Mouse (Mus musculus): ENCODE measurements around the gene Egfl7. TPM values are rescaled to one million over a fixed set of nuclear protein-coding genes. Genes with fewer than 3 reads are reported as not detected.
A peak's percentile ranks its signal among the peaks of the same experiment; 100 is the strongest.

Egfl7 gene
- total RNA-seq, 4 experiments from 2014 or later = 105 to 245 (median 172) TPM

DNA sequence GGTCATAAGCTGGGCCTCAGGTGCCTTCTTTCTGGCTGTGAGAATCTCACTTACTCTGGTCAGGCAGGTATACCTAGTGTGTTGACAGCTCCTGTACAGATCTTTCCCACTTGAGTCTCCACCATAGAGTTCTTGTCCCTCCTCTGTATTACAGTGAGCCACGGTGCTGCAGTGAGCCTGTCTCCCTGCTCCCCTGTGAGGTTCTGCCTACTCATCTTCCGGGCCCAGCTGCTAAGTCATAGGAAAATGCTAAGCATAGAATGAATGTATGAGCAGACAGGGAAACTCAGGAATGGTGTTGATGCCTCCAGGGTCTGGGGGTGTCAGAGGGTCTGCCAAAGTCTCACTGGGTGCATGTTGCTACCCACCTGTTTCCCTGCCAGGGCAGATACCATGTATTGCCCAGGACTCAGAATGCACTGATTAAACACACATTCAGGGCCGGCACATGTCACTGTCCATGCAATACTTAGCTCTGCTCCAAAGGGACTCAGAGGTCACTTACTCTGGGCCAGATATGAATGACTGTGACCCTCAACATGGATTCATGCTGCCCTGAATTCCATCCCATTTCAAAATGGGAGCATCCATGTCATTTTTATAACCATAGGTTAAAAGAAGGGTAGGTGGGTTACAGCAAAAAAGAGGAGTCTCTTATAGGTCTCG lies 35.8 kb downstream of the Egfl7 start:
- no peak for DNase-seq

DNA sequence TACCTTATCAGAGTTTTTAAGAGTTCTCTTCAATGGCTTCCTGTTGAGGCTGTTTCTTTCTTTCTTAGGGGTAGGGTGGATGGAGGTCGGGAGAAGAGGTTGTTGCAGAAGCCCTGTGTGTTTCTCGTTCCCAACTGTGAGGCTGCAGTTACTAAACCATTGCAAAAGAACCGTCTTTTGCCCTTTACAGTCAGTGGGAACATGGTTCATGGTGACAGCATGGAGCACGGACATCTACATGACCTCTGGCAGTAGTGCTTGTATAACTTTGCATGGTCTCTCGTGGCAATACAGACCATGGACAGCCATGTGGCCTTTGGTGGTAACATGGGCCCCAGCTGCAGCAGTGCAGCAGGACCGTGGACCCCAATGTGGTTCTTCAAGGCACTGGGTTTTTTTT lies 37.5 kb downstream of the Egfl7 start:
- no peak for DNase-seq

DNA sequence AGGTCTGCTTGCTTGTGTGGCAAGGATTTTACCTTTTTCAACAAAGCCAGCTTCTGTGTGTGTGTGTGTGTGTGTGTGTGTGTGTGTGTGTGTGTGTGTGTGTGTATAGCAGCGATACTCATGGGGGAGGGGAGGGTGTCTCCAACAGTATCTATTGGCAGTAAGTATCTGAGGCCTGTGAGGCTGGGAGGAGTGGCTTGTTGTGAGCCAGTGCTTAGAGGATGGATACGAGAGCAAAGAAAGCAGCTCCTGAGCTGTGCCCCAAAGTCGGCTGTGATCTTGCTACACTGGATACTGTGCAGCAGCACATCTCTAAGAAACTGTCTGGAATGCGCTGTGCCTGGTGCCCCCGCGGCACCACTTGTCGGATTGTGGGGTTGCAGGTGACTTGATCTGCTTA lies 38.1 kb downstream of the Egfl7 start:
- DNase-seq = no peak

DNA sequence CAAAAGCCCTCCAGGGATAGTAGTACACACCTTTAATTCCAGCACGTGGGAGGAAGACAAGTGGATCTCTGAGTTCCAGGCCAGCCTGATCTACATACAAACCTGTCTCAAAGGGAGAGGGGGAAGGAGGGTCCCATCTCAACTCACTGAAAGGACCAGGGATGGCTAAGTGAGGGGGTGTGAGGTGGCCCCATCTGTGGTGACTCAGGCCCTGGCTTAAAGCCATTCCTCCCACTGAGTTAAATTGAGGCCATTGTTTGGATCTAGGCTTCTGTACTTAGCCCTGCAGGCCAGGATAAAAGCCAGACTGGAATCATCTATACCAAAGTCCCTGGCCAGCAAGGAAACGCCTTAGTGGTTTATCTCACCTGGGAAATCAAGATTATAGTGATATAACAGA lies 41.4 kb downstream of the Egfl7 start:
- no peak for DNase-seq

DNA sequence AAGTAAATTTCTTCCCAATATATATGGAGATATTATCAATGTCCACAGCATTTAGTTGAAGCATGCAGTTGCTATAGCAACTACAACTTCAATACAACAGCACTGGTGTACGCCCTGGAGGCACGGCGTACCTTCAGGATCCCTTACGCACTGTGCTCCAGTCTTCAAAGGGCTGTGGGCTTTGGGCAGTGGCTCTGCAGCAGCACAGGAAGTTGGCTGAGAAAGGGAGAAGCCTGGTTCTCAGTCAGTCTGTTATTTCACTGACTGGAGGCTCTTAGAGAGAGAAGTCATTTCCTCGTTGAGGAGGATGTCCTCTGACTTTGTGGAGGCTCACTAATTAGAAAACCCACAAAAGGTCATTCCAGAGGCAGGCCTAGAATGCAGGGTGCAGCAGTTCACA lies 43.2 kb downstream of the Egfl7 start:
- DNase-seq = no peak

DNA sequence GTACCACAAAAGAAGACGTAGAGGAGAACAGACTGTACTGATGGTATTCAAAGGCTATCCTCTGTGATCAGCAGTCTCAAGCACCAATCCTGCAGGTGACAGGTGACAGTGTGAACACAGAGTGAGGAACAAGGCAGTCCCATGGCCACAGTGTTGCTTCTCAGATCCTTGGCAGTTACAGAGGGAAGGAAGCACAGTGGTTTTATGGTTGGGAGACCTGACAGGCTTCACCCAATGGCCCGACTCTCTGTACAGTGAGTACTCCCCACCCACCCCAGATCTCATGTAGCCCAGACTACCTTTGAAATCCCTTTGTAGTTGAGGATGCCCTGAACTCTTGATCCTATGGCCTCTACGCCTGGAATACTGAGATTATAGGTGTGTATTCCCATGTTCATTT lies 45.6 kb downstream of the Egfl7 start:
- DNase-seq = no peak

DNA sequence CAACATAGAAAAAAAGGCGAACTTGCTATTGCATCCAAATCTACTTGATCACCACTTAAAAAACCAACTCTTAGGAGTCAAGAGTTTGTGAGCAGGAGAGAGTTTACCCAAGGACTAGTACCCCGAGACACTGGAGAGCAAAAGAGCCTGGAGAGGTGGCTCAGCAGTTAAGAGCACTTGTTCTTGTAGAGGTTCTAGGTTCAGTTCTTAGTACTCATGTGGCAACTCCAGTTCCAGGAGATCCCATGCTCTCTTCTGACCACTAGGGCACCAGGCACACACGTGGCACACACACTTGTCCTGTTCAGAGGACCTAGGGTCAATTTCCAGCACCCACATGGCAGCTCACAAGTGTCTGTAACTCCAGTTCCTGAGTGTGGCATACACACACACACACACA lies 46.3 kb downstream of the Egfl7 start:
- DNase-seq = no peak

DNA sequence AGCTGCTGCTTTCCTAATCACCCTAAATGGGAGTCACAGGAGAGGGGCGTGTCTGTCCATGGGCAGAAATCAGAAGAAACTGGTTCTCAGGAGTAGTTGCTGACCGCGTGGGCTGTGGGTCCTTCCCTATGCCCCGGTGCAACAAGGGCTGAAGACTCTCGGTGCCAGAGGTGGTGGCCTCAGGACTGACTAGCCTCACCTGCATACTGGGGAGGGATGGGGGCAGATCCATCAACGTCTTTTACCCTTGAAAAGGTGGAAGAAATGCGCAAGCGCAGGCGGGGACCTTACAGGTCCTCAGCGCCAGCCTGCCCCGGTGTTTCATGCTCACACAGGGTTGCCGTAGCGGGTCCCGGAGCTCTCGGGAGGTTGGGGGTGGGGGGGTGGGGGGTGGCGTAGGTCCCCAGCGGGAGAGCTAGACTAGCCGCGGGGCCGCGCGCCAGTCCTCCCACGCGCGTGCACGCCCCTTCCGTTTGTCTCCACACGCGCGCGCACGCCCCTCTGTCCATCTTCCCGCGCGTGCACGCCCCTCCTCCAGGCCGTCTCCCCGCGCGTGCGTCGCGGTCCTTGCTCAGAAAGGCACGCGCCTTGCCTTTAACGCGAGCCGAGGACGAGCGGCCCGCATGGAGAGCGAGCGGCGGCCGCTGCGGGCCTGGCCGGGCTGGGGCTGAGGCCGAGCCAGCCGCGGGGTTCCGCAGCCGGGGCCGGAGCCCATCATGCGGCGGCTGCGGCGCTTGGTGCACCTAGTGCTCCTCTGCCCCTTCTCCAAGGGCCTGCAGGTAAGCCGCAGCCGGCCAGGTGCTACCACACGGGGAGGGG lies 48.3 kb downstream of the Egfl7 start, which contains the start of gene Fam69b:
Gene Fam69b (plus strand): TSS at position 537 of the 819 bp plus-strand sequence.
- peak; percentile 48 for DNase-seq

DNA sequence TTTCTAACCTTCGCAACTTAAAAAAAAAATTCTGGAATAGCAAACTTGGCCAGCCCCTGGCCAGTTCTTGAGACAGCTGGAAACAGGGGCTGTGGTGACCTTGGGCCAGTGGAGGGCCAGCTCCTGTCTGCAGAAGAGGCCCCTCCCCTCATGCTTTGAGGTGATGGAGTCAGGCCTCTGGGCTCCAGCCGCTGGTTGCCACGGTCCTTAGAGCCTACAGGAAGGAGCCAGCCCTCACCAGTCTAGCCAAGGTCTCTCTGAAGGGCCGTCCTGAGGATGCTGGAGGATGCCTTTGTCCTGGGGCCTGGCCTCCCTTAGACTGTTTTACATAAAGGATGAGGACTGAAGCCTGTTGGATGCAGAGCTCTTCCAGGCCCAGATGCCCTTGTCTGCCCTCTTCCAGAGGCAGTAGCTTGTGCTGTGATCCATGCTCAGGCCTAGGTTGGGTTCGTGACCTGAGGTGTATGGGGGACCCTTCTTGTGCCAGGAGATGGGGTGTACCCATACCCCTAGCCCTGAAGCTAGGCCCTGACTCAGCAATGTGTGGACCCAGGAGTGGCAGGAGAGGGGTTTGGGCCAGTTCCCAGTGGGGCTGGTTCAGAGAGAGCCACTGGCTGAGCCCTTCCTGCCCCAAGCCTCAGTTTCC lies 49.1 kb downstream of the Egfl7 start:
- DNase-seq = no peak

DNA sequence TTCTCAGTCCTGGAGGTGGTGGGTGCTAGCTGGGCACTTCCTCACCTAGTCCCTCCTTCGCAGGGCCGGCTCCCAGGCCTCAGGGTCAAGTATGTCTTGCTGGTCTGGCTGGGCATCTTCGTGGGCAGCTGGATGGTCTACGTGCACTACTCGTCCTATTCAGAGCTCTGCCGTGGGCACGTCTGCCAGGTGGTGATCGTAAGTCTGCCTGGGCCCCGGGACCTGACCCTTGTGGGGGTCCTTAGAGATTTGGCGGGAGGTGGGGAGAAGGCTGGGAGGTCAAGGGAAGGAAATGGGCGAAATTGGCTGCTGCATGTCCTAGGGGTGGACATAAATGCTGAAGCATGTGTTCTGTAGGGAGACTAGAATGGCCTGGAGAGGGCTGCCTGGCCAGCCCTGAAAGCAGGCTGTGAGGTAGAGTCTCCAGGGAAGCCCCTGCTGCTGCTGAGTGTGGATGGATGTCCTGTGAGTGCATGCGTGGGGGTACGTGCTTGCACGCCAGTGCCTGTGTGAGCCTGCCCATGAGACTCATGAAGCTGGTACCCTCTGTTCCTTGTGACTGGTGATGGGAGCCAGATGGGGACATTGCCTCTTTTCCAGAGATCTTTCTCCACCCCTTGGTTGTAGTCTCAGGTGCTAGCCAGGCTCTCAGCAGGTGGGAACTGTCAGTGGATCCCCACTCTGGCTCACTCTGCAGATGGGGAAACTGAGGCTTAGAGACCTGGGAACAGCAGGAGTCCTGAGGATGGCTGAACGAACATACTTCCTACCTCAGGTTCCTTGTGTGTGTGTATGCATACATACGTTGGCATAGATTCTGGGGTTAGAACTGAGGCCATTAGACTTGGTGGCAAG lies 53.0 kb downstream of the Egfl7 start:
- DNase-seq = no peak

DNA sequence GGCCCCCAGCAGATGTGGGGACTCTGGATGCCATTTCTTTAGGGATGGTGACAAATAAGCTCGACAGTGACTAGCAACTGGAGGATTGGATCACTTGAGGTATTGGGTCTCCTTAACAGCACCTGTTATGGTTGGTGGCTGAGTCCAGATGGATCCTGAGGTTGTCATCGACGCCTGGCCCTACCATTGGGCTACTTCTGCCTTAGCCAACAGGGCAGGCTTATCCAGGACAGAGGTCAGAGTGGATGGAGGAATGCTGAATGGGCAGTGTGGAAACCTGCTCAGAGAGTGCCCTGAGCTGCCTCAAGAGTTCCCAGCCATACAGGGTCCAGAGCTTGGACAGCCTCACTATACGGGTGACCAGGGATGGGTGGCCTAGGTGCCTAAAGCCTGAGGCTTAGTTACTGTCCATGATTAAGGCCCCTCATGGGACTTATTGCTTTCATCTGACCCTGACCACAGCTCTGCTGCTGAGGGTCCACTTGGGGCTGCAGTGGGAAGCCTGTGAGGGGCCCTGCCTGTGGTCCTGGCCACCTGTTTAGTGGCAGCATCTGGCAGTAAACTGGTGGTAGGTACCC lies 54.2 kb downstream of the Egfl7 start:
- no peak for DNase-seq

DNA sequence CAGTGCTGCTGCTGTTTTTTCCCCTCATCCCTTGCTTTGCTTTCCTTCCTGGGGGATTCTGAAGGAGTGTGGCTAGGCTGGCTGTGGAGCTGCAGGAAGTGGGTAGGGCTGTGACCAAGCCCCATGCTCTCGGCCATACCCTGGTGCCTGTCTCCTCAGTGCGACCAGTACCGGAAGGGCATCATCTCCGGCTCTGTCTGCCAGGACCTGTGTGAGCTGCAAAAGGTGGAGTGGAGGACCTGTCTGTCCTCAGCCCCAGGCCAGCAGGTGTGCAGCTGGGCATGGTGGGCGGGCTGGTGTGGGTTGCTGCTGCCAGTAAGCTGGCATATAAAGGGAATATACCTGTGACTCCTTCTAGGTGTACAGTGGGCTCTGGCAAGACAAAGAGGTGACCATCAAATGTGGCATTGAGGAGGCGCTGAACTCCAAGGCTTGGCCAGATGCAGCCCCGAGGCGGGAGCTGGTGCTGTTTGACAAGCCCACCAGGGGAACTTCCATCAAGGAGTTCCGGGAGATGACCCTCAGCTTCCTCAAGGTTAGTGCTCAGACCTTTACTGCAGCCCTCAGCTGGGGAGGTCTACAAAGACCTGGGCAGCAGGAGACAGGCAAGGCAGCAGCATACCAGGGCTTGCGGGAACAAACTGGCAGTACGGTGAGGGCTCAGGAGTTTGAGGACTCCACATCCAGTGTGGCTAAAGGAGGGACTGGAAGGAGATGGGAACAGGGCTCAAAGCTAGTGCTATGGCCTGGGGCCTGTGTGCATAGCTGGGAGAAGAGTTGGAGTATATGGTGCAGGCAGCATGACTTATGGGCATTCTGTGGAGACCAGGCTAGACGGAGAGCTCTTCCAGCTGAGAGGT lies 55.0 kb downstream of the Egfl7 start:
- no peak for DNase-seq

DNA sequence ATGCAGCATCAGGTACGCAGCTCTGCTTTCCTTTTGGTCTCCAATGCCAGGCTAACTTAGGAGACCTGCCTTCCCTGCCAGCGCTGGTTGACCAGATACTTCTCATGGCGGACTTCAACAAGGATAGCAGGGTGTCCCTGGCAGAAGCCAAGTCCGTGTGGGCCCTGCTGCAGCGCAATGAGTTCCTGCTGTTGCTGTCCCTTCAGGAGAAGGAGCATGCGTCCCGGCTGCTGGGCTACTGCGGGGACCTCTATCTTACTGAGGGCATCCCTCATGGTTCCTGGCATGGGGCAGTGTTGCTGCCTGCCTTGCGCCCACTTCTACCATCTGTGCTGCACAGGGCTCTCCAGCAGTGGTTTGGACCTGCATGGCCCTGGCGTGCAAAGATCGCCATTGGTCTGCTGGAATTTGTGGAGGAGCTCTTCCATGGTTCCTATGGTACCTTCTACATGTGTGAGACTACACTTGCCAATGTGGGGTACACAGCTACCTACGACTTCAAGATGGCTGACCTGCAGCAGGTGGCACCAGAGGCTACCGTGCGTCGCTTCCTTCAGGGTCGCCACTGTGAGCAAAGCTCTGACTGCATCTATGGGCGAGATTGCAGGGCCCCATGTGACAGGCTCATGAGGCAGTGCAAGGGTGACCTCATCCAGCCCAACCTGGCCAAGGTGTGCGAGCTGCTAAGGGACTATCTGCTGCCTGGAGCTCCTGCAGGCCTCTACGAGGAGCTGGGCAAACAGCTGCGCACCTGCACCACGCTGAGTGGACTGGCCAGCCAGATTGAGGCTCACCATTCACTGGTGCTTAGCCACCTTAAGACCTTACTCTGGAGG lies 55.9 kb downstream of the Egfl7 start:
- no peak for DNase-seq

DNA sequence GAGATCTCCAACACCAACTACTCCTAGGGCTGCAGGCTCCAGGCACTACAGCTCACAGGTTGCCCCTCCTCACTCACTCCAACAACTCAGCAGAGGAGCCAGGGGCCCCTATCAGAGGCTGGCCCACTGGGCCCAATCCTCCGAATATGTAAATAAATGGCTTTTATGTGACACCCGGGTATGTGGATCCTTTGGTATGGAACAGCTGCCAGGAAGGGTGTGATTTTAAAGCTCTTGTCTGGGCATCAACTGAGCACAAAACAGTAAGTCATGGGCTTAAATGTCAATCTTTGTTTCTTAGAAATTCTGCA lies 56.5 kb downstream of the Egfl7 start:
- DNase-seq = no peak

DNA sequence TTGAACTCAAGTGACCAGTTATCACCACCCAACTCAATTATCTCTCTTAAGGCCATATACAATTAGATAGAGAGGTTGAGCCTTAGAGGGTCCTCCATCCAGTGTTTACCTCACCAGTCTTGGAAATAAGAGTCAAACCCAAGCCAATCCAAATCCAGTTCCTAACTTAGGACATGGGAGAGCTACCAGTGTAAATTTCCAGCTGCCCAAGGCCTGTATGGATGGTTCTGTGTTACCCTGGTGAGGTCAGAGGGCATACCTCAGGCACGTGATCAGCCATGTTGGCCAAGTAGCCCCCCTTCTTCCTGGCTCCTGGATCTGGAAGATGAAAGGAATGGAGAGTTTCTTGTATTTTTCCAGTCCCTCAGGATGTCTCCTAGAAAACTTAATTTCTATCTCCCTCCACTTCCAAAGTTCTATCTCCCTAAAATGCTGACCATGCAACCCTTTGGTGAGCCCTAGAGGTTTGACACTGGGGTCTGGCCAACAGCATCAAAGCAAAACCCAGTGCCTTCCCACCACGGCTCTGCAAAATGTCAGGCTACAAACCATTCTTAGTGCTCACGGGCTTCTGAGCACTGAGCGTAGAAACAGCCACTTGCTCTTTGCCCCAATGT lies 57.6 kb downstream of the Egfl7 start:
- no peak for DNase-seq

DNA sequence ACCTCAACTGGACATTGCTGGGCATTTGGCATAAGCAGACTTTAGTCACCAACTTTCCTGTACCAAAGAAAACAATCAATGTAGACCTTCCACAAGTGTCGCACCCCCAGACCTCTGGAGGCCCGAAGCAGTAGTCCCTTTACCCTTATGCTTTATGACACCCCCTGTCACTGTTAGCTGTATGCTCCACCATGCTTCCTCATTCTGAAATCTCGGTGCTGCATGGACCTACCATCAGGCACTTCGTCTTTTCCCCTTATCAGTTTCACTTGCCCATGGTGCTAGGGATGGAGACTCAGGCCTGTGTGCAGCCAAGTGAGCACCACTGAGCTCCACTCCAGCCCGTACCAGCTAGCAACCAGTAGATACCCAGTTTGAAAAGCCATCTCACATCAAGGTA lies 58.2 kb downstream of the Egfl7 start:
- DNase-seq = no peak

DNA sequence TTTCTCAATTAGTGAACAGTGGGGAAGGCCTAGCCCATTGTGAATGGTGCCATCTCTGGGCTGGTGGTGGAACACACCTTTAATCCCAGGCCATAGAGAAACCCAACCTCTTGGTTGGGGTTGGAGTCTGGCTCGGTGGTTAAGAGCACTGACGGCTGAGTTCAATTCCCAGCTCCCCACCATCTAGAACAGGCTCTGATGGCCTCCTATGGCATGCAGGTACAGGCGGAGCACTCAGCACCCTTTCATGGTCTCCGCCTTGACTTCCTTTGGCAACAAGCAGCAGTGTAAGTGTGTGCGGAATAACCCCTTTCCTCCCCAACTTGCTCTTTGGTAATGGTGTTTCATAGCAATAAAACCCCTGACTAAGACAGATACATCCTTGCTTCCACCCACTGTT lies 58.8 kb downstream of the Egfl7 start:
- no peak for DNase-seq

DNA sequence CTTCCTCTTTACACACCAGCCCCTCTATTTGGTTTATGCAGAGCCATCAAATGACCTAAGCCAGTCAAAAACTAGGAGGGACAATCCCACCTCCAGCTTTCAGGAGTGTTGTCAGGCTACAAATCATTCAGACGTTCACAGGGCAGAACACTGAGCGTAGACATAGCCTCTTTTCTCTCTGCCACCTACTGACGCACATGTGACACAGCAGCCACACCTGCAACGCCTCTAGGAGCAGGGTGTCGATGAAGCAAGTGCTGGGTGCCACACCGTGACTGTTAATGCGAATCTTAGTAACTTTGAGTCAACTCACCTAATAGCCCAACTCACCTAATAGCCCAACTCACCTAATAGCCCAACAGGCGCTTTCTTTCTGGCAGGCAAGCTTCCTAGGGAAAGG lies 59.3 kb downstream of the Egfl7 start:
- no peak for DNase-seq

DNA sequence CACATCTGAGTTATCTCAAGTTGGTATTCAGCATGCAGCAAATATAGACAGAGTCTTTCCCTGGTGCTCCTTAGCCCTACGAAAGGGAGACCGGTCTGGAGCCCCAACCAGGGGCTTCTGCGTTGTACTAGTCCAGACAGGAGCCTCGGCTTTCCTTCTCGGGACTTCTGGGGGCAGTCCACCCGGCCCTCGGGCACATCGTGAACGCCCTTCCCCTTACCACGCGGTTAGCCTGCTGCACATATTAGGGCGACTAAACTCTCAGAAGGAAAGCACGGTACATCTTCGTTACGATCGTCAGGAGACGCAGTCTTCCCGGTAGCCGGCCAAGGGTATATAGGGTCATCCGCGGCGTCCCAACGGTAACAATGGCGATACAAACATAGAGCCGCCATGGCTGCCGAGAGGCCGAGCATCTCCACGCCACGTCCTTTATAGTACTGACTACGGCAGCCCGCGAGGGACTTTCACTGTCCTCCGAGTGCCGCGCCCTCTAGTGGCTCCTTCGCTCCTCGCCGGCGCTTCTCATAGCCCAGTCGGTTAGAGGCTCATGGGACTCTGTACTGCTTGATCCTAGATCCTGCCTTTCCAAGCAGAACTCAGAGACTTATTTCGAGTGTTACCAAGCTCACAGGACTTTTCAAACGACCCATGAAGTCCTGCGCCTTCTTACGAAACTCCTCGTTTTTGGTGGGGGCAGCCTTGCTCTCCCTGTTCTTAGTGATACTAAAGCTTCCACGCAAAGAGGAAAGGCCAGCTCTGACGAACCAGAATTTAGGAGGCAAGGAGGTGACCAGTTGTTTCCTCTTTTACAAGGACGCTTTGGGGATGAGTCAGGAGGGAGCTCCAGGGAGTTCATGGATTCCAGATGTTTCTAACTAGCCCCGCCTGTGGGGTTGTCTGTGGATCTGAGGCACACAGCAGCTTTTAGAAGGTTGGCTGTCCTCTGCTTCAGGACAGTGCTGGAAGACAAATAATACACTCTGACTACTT lies 60.3 kb downstream of the Egfl7 start:
- peak; percentile 90 for DNase-seq

Data from adrenal gland, adult 8-10 months (tissue).